38 mouse cellular contexts compared by ENCODE assay signal in genomic region chr10:40570036-40570435, GRCm38 (mm10). TPM values are rescaled to one million over a fixed set of nuclear protein-coding genes. Genes with fewer than 3 reads are reported as not detected.
"Had no signal": no experiment of that assay in that cellular context is flagged by ENCODE, and none has a peak within 500 bp of the region (broad histone marks: within the 10 kb centered on the region; RNA-seq: fewer than 3 reads in every experiment).

Gene Slc22a16 (plus strand): TSS chr10:40570336.

- H3K36me3 ChIP-seq: limb, embryonic 10.5 days; limb, embryonic 12.5 days; limb, embryonic 13.5 days; limb, embryonic 15.5 days; liver, embryonic 12.5 days; liver, embryonic 13.5 days; liver, embryonic 15.5 days; lung, embryonic 15.5 days; midbrain, embryonic 10.5 days; midbrain, embryonic 12.5 days; midbrain, embryonic 13.5 days; midbrain, embryonic 15.5 days had no signal

- H3K27me3 ChIP-seq: limb, embryonic 12.5 days; limb, embryonic 13.5 days; limb, embryonic 15.5 days; liver, embryonic 12.5 days; liver, embryonic 13.5 days; liver, embryonic 15.5 days; lung, embryonic 15.5 days; megakaryocyte, embryonic 14.5 days; midbrain, embryonic 12.5 days; midbrain, embryonic 13.5 days; midbrain, embryonic 15.5 days had no signal

- H3K4me3 ChIP-seq: left cerebral cortex, adult 2 months; limb, embryonic 10.5 days; limb, embryonic 12.5 days; limb, embryonic 13.5 days; limb, embryonic 15.5 days; liver, embryonic 12.5 days; liver, embryonic 13.5 days; liver, embryonic 15.5 days; lung, embryonic 15.5 days; megakaryocyte, embryonic 14.5 days; midbrain, embryonic 10.5 days; midbrain, embryonic 12.5 days; midbrain, embryonic 13.5 days; midbrain, embryonic 15.5 days; myocyte had no signal

- H3K4me1 ChIP-seq: limb, embryonic 10.5 days; limb, embryonic 12.5 days; limb, embryonic 13.5 days; limb, embryonic 15.5 days; liver, embryonic 12.5 days; liver, embryonic 13.5 days; liver, embryonic 15.5 days; lung, embryonic 15.5 days; megakaryocyte, embryonic 14.5 days; midbrain, embryonic 10.5 days; midbrain, embryonic 12.5 days; midbrain, embryonic 13.5 days; midbrain, embryonic 15.5 days had no signal

- DNase-seq: left cerebral cortex, postnatal 4 days; liver; liver, embryonic 13.5 days; liver, postnatal 0 days; lung, adult 18-20 months; lung, adult 2 months; lung, embryonic 14.5 days; lung, postnatal 10 days; lung, postnatal 14 days; lung, postnatal 36 days; lung, postnatal 4 days; midbrain, embryonic 14.5 days had no signal

- H3K27ac ChIP-seq: left cerebral cortex, adult 2 months; limb, embryonic 10.5 days; limb, embryonic 12.5 days; limb, embryonic 13.5 days; limb, embryonic 15.5 days; liver, embryonic 12.5 days; liver, embryonic 13.5 days; liver, embryonic 14.5 days; liver, embryonic 15.5 days; lung, embryonic 15.5 days; macrophage; midbrain, embryonic 10.5 days; midbrain, embryonic 12.5 days; midbrain, embryonic 13.5 days; midbrain, embryonic 15.5 days had no signal

RNA-seq across cellular contexts. Expression of gene Slc22a16, which starts in this region (rescaled TPM):
- polyA plus RNA-seq: limb, embryonic 10.5 days; limb, embryonic 11.5 days; limb, embryonic 12.5 days; limb, embryonic 13.5 days; limb, embryonic 14.5 days; limb, embryonic 15.5 days; liver, adult 2 months; liver, embryonic 11.5 days; liver, embryonic 12.5 days; liver, embryonic 13.5 days; liver, embryonic 14.5 days; liver, embryonic 15.5 days; liver, embryonic 16.5 days; liver, postnatal 0 days; lung, adult 2 months; lung, embryonic 14.5 days; lung, embryonic 15.5 days; lung, embryonic 16.5 days; lung, postnatal 0 days; macrophage; midbrain, embryonic 10.5 days; midbrain, embryonic 11.5 days; midbrain, embryonic 12.5 days; midbrain, embryonic 13.5 days; midbrain, embryonic 14.5 days; midbrain, embryonic 15.5 days; midbrain, embryonic 16.5 days; midbrain, postnatal 0 days; myocyte had no signal
